Mouse (Mus musculus) cerebellum, adult 2 months (tissue): ENCODE results near the gene Gm6583. TPM values are rescaled to one million over a fixed set of nuclear protein-coding genes. Genes with fewer than 3 reads are reported as not detected.
A peak's percentile ranks its signal among the peaks of the same experiment; 100 is the strongest.

ENCODE experiments used
- DNase-seq, 2 experiments: peaks; one replicate each; pipeline ENCODE4 v3.0.0; 2021
- H3K27ac ChIP-seq: fragments of 200-500 bp; 2 replicates; pipeline ENCODE4 v1.5.1; 2012; ENCODE audit warnings: low read length, control low read depth, inconsistent platforms; ENCODE audit not compliant: insufficient read depth
- H3K27me3 ChIP-seq: fragments of 200-500 bp; 2 replicates; pipeline ENCODE4 v1.6.1; 2012; ENCODE audit warnings: inconsistent platforms, mild to moderate bottlenecking, low read length, moderate library complexity; ENCODE audit not compliant: control insufficient read depth, insufficient read depth
- H3K4me1 ChIP-seq: fragments of 200-500 bp; 2 replicates; pipeline ENCODE4 v1.6.1; 2011; ENCODE audit warnings: low read length; ENCODE audit not compliant: control insufficient read depth, insufficient read depth
- H3K4me3 ChIP-seq: fragments of 200-500 bp; replicated peaks from 2 replicates; pipeline ENCODE3; 2011; ENCODE audit warnings: mild to moderate bottlenecking, low read depth, low read length, control low read depth; ENCODE audit not compliant: insufficient read depth
- CTCF ChIP-seq: fragments of 200-500 bp; IDR thresholded peaks from 2 replicates; pipeline ENCODE4 v1.5.1; 2011; ENCODE audit warnings: low read depth, mild to moderate bottlenecking, control low read depth, low read length, moderate library complexity, borderline replicate concordance; ENCODE audit not compliant: insufficient read depth
- POLR2A ChIP-seq: fragments of 200-500 bp; IDR thresholded peaks from 2 replicates; pipeline ENCODE4 v1.6.1; 2011; ENCODE audit warnings: low read length, control low read depth, borderline replicate concordance; ENCODE audit not compliant: insufficient read depth
- WGBS: fragments of 180-500 bp; shearing (Covaris S2); methylation state at CpG from one replicate; pipeline ENCODE4 v1.1.7; 2018; 5-methylcytosine and 5-hydroxymethylcytosine counted together
- polyA plus RNA-seq: library from polyadenylated mRNA; depleted of rRNA; stranded (reverse); fragments of >200 nt; gene quantifications from 2 replicates; pipeline ENCODE4 v1.2.3, GENCODE M21; 2012

Gene Gm6583
- polyA plus RNA-seq, 1 experiment = not detected

DNA sequence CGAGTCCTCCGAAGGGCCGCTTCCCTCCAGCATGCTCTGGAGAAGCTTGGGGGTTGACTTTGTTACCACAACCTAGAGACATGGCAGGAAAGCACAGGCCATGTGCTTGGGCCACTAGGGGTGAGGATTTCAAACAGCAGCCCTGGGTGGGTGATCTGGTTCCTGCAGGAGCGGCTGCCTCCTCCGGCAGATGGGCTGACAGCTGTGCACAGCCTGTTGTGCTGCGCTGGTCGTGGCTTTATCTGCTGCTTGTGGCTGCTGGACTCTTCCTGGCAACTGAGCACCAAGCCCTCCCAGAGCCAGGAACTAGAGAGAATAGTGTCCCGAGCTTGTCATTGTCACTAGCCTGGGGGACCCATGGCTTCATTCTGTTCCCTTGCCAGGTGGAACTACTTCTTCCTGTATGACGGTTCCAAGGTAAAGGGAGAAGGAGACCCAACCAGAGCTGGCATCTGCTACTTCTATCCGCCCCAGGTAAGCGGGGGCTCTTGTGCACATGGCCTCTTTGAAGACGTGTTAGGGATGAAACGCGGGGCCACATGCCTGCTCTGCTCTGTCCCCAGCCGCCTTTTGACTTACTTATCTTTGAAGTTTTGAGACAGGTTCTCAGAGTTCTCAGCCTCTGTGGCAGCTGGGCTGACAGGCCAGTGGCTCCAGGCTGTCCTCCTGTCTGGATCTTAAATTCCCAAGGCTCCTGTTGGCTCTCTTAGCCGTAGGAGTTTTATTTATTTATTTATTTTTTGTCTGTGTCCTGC, 9.4 kb downstream of the Gm6583 start:
- H3K27me3 ChIP-seq = no peaks in the 10 kb centered on the region
- H3K4me3 ChIP-seq = no peak overlapping the region
- peaks cover 24% of the 10 kb centered on the region for H3K4me1 ChIP-seq
- 59% methylated on average over 16 of the region's 16 CpGs for WGBS
- H3K27ac ChIP-seq = no peak overlapping the region
- no peak for DNase-seq
- TF ChIP-seq CTCF (no peak), POLR2A (no peak)

DNA sequence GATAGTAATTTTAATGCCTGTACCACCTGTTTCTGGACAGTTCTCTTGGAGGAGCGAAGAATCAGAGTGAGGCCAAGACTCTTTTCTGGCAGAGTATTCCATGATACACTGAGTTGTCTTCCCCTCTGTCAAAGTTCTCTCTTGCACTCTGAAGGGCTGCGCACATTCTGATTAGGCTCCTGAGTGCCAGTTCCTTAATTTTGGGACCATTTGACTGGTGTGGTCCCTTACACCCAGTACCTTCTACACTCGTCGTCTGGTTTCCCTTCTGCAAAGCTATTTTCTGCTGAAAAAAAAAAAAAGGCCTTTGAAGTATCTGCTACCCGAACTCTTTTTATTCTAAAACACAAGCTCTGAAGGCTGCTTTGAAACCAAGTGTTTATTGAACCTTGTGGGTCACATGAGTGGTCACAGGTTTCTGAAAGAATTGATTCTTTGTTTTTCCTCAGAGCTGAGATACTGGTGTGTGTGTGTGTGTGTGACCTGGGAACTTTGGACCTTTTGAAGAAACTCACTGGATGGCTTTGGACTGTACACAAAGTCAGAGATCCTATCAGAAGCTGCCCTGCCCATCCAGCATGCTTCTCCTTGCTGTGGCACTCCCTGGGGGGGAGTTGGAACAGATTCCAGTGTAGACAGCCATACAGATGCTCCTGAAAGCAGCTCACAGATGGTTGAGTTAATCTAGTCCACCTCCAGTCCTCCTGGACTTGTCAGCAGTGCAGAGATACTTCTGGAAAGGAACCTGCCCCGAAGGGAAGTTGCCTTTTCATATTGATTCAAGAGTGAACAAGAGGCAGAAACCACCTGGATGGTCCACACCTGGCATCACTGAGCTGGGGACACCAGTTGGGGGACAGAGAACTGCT, 11.5 kb downstream of the Gm6583 start:
- Histone ChIP-seq H3K4me3 (no peak overlapping the region), H3K27ac (no peak overlapping the region), H3K4me1 (peaks cover 20% of the 10 kb centered on the region), H3K27me3 (no peaks in the 10 kb centered on the region)
- TF ChIP-seq POLR2A (no peak), CTCF (no peak)
- 68% methylated on average over 6 of the region's 6 CpGs for WGBS
- no peak for DNase-seq

DNA sequence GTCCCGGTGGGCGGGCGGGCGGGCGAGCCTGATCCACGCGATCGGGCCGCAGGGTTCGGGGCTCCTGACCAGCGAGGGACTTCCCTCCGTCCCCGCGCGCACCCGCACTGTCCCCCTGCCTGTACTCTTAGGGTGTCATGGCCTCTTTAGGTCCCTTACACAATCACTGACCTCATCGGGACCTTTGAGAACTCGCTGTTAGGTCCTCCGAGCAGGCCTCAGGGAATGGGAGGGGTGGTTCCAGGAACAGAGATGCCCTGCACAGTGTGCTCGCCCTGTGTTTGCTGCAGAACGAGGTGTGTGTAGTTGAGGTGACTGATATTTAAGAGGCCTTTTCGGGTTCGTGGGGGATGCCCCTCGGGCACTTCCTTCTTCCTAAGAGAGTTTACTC, 12.6 kb downstream of the Gm6583 start:
- H3K4me1 ChIP-seq = peaks cover 20% of the 10 kb centered on the region
- peak overlapping the region; percentile 81 for H3K4me3 ChIP-seq
- no peak for DNase-seq
- peak overlapping the region; percentile 49; the same call in 1 of the 2 replicates for H3K27ac ChIP-seq
- WGBS = under 1% methylated on average over 24 of the region's 24 CpGs
- no peak for TF ChIP-seq CTCF
- no peak for TF ChIP-seq POLR2A
- no peaks in the 10 kb centered on the region for H3K27me3 ChIP-seq

DNA sequence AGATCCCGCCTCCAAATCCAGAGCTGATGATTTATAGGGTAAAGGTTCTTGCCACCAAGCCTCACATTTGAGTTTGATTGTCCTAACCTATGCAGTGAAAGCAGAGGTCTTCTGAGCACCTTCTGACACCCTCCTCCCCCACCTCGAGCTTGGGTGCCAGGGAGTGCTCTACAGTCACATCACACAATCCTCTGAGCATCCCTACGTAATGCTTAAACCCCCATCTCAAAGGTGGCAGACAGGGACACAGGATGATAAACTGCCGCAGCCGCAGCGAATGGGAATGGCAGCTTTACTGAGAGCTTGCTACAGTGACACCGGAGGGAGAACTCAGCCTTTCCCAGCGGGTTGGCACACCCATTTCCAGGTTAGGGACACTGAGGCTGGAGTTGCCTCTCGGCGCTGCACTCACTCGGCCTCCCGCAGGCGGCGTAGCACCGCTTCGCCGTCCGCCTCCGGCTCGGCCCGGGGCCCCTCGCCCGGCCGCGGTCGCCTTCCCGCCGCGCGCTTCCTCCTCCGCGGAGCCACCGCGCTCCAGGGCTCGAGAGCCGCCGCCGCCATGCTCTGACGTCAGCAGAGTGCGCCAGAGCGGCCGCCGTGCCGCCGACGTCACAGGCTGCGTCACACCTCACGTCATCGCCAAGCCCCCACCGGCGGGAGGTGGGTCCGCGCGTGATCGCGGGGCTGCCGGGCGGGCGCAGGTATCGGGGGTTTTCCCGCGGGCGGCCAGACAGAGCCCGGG, 13.2 kb downstream of the Gm6583 start, which contains the start of the genes Srrd and Hps4:
TSS of gene Srrd (minus strand) at position 578 of the 742 bp plus-strand sequence.
TSS of gene Hps4 (plus strand) at position 621 of the 742 bp plus-strand sequence.
- no peaks in the 10 kb centered on the region for H3K27me3 ChIP-seq
- H3K4me3 ChIP-seq = peak within 1 kb of the TSS; percentile 81
- peak within 1 kb of the TSS; percentile 57 for H3K27ac ChIP-seq
- H3K4me1 ChIP-seq = peaks cover 20% of the 10 kb centered on the region
- DNase-seq = peak; percentile 88 to 94
- 2% methylated on average over 63 of the region's 64 CpGs for WGBS
- TF ChIP-seq CTCF (no peak), POLR2A (peak; percentile 70; the same call in 1 of the 2 replicates)

DNA sequence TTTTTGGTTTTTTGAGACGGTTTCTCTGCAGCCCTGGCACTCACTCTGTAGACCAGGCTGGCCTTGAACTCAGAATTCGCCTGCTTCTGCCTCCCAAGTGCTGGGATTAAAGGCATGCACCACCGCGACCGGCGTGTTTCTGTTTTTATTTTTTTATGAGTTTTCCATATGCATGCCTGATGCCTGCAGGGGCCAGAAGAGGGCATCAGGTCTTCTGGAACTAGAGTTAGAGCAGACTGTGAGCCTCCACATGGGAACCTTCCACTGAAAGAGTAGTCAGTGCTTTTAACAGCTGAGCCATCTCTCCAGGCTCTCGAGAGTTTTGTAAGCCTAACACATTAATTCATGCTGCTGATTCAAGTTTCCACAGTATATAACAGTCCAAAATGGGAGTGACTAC, 16.6 kb downstream of the Gm6583 start:
- Histone ChIP-seq H3K27ac (no peak overlapping the region), H3K27me3 (no peaks in the 10 kb centered on the region), H3K4me3 (no peak overlapping the region), H3K4me1 (peaks cover 7% of the 10 kb centered on the region; the same call in 1 of the 2 replicates)
- TF ChIP-seq POLR2A (no peak), CTCF (peak; percentile 30; the same call in 1 of the 2 replicates)
- no peak for DNase-seq
- 23% methylated on average over 7 of the region's 7 CpGs for WGBS

DNA sequence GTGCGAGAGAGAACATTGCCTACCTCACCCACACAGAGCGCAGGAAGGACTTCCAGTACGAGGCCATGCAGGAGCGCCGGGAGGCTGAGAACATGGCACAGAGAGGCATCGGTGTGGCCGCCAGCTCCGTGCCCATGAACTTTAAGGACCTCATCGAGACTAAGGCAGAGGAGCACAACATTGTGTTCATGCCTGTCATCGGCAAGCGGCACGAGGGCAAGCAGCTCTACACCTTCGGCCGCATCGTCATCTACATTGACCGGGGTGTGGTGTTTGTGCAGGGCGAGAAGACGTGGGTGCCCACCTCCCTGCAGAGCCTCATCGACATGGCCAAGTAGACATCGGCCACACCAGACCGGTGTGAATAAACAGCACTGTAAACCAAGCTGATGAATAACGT, 18.8 kb downstream of the Gm6583 start:
- Histone ChIP-seq H3K4me3 (no peak overlapping the region), H3K27me3 (no peaks in the 10 kb centered on the region), H3K4me1 (peaks cover 1% of the 10 kb centered on the region; the same call in 1 of the 2 replicates), H3K27ac (no peak overlapping the region)
- WGBS = 88% methylated on average over 22 of the region's 22 CpGs
- no peak for TF ChIP-seq POLR2A
- no peak for TF ChIP-seq CTCF
- no peak for DNase-seq

DNA sequence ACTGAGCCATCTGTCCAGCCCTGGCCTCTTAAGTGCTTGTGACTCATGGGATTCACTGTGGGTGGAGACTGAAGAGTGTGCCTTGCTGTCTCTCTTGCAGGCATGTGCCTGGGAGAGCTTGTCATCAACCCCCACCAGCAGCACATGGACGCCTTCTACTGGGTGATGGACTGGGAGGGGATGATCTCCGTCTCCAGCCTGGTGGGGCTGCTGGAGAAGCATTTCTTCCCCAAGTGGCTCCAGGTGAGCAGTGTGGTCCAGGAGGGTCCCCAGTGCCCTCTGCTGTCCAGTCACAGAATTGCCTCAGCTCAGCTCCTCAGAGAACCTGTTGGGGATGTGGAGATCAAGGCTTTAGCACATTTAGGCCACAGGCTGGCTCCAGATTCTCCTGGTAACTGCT, 20.4 kb downstream of the Gm6583 start:
- no peaks in the 10 kb centered on the region for H3K27me3 ChIP-seq
- TF ChIP-seq CTCF (peak; percentile 77), POLR2A (no peak)
- no peaks in the 10 kb centered on the region for H3K4me1 ChIP-seq
- 14% methylated on average over 2 of the region's 2 CpGs for WGBS
- H3K27ac ChIP-seq = no peak overlapping the region
- H3K4me3 ChIP-seq = no peak overlapping the region
- peak; percentile 48 to 62 for DNase-seq
